Mouse (Mus musculus) limb, embryonic 11.5 days (tissue): Measurements from ENCODE around the gene Olfr31. TPM values are rescaled to one million over a fixed set of nuclear protein-coding genes. Genes with fewer than 3 reads are reported as not detected.

ENCODE experiments used
- ATAC-seq: fragments of 200-750 bp; cut with Nextera tagmentation; 2 replicates; pipeline ENCODE4 v1.8.0; 2017; ENCODE audit warnings: low read depth; ENCODE audit not compliant: insufficient number of reproducible peaks, low FRiP score, low TSS enrichment
- DNase-seq: peaks from one replicate; pipeline ENCODE4 v3.0.0-alpha.2; 2015; ENCODE audit warnings: low spot score
- H3K27ac ChIP-seq: fragments of 300-500 bp; sonication (generic); replicated peaks from 2 replicates; pipeline ENCODE4 v1.5.1; 2014; ENCODE audit warnings: low read depth, mild to moderate bottlenecking, low read length
- H3K27me3 ChIP-seq: fragments of 300-500 bp; sonication (generic); 2 replicates; pipeline ENCODE4 v1.6.1; 2014; ENCODE audit warnings: mild to moderate bottlenecking, low read length, mixed read lengths; ENCODE audit not compliant: control insufficient read depth, insufficient read depth
- H3K36me3 ChIP-seq: fragments of 300-500 bp; sonication (generic); 2 replicates; pipeline ENCODE4 v1.6.1; 2014; ENCODE audit warnings: mild to moderate bottlenecking, low read length, moderate library complexity, mixed read lengths; ENCODE audit not compliant: control insufficient read depth, insufficient read depth
- H3K4me1 ChIP-seq: fragments of 300-500 bp; sonication (generic); 2 replicates; pipeline ENCODE4 v1.6.1; 2014; ENCODE audit warnings: low read length, mixed read lengths; ENCODE audit not compliant: control insufficient read depth, insufficient read depth
- H3K4me2 ChIP-seq: fragments of 300-500 bp; sonication (generic); 2 replicates; pipeline ENCODE4 v1.6.1; 2014; ENCODE audit warnings: low read depth, mild to moderate bottlenecking, moderate library complexity; ENCODE audit not compliant: severe bottlenecking
- H3K4me3 ChIP-seq: fragments of 300-500 bp; sonication (generic); 2 replicates; pipeline ENCODE4 v1.5.1; 2014; ENCODE audit warnings: low read depth, low read length
- H3K9ac ChIP-seq: fragments of 300-500 bp; sonication (generic); 2 replicates; pipeline ENCODE4 v1.6.1; 2014; ENCODE audit warnings: mild to moderate bottlenecking, low read length
- H3K9me3 ChIP-seq: fragments of 300-500 bp; sonication (generic); 2 replicates; pipeline ENCODE4 v1.6.1; 2016; ENCODE audit warnings: low read length; ENCODE audit not compliant: control insufficient read depth
- WGBS: fragments of 180-500 bp; shearing (Covaris S2); extraction: QIAGEN DNeasy Blood & Tissue Kit; methylation state at CpG from one replicate; pipeline ENCODE4 v1.1.7; 2014; 5-methylcytosine and 5-hydroxymethylcytosine counted together
- polyA plus RNA-seq: library from polyadenylated mRNA; unstranded; fragments of >200 nt; fragmentation: Nextera tagmentation; extraction: Ambion mirVana; gene quantifications from 2 replicates; pipeline ENCODE4 v1.2.1, GENCODE M21; 2014

Gene Olfr31
- polyA plus RNA-seq, 1 experiment from 2014 or later: not detected

- H3K27me3 ChIP-seq: no peaks in the 10 kb centered on the region
- peaks cover 6% of the 10 kb centered on the region; the same call in 1 of the 2 replicates for H3K36me3 ChIP-seq
- H3K4me3 ChIP-seq: no peak overlapping the region
- no peak overlapping the region for H3K4me2 ChIP-seq
- H3K9ac ChIP-seq: no peak overlapping the region
- ATAC-seq (no peak), DNase-seq (no peak)
- peaks cover 32% of the 10 kb centered on the region for H3K9me3 ChIP-seq
- H3K27ac ChIP-seq: no peak overlapping the region
- WGBS: 95% methylated on average over 7 of the region's 7 CpGs
- no peaks in the 10 kb centered on the region for H3K4me1 ChIP-seq
Measured at GRCm38 (mm10) chr14:14353081-14353732, 30.6 kb downstream of the Olfr31 start.

DNA sequence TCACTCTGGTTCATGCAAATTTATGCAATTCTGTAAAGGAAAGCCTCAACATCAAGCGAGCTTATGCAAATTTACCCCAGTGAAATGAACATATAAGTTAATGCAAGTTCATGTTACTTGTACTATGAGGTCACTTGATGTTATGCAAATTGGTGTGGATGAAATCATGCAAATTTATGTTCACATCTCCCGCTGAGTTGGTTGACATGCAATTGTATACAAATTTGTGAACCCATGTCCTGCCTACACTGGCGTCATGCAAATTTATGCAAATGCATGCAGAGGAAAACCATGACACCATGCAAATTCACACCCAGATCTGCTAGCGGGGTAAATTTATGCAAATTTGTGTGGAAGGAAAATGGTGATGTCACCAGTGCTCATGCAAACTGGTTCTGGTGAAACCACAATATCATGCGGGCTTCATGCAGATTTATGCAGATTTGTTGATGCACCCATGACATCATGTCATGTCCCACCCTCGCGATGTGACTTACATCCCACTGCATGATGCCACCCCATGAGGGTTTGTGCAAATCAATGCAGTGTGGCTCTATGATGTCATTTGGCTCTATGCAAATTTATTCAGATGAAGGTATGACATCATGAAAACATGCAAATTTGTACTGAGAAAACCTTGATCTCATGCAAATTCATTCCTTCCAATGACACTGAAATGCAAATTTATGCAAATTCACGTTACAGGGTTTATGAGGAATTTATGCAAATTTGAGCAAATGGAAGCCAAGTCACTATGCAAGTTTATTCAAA, 31.3 kb downstream of the Olfr31 start:
- peak; percentile 27 for DNase-seq
- no peak for ATAC-seq
- Histone ChIP-seq H3K27ac (no peak overlapping the region), H3K4me3 (no peak overlapping the region), H3K9me3 (peaks cover 29% of the 10 kb centered on the region; the same call in 1 of the 2 replicates), H3K4me2 (no peak overlapping the region), H3K27me3 (no peaks in the 10 kb centered on the region), H3K36me3 (peaks cover 6% of the 10 kb centered on the region; the same call in 1 of the 2 replicates), H3K4me1 (no peaks in the 10 kb centered on the region), H3K9ac (no peak overlapping the region)
- WGBS: 93% methylated on average over 8 of the region's 8 CpGs

GRCm38 (mm10) chr14:14354511-14355359, 32.1 kb downstream of the Olfr31 start:
- no peak overlapping the region for H3K4me3 ChIP-seq
- H3K27ac ChIP-seq: no peak overlapping the region
- no peaks in the 10 kb centered on the region for H3K27me3 ChIP-seq
- no peaks in the 10 kb centered on the region for H3K4me1 ChIP-seq
- H3K9ac ChIP-seq: no peak overlapping the region
- 0 out of 2 replicates have a peak, but pooled peaks cover 3% of the 10 kb centered on the region for H3K36me3 ChIP-seq
- WGBS: 96% methylated on average over 13 of the region's 13 CpGs
- no peak for DNase-seq
- peak; percentile 11; the same call in 1 of the 2 replicates for ATAC-seq
- H3K4me2 ChIP-seq: no peak overlapping the region
- peaks cover 21% of the 10 kb centered on the region; the same call in 1 of the 2 replicates for H3K9me3 ChIP-seq

GRCm38 (mm10) chr14:14355360-14355646, 32.7 kb downstream of the Olfr31 start:
- peaks cover 19% of the 10 kb centered on the region; the same call in 1 of the 2 replicates for H3K9me3 ChIP-seq

More at GRCm38 (mm10) chr14:14355360-14355646, 32.7 kb downstream of the Olfr31 start:
- 94% methylated on average over 8 of the region's 8 CpGs for WGBS
- no peak overlapping the region for H3K4me3 ChIP-seq
- H3K4me1 ChIP-seq: no peaks in the 10 kb centered on the region
- H3K9ac ChIP-seq: no peak overlapping the region
- 0 out of 2 replicates have a peak, but pooled peaks cover 3% of the 10 kb centered on the region for H3K36me3 ChIP-seq
- no peak overlapping the region for H3K4me2 ChIP-seq
- ATAC-seq (peak; percentile 41), DNase-seq (no peak)
- H3K27me3 ChIP-seq: no peaks in the 10 kb centered on the region
- no peak overlapping the region for H3K27ac ChIP-seq

Other genes starting within 250 kb of the Olfr31 start
- 290 and 298 TPM in 2 replicates for gene Psmd6, start 201.8 kb upstream of the Olfr31 start, polyA plus RNA-seq
- gene Olfr720, start 136.0 kb upstream of the Olfr31 start, polyA plus RNA-seq: not detected in 2 replicates
- 3.1 and 3.6 TPM in 2 replicates for gene Il3ra, start 23.4 kb downstream of the Olfr31 start, polyA plus RNA-seq
- not detected in 2 replicates for gene Olfr721-ps1, start 78.5 kb downstream of the Olfr31 start, polyA plus RNA-seq